Mouse (Mus musculus) yolk sac, embryonic 10.5 days (tissue): ENCODE measurements at regions not wholly inside any gene's neighbourhood (a gene's known extent, or its start where the extent isn't known, plus 50 kb on each side); places are given as distances from the start of the nearest gene placed in this dataset.

Experiments
- DNase-seq: peaks from one replicate; pipeline ENCODE4 v3.0.0-alpha.2; 2017; ENCODE audit warnings: low spot score

GRCm38 (mm10) chr15:61927385-61928120, 1004.7 kb upstream of the A1bg start:
- DNase-seq, result no peak

GRCm38 (mm10) chr15:61920041-61920440, 997.2 kb upstream of the A1bg start:
- no peak for DNase-seq

- no peak for DNase-seq
Observed at GRCm38 (mm10) chr15:61913546-61914160, 990.8 kb upstream of the A1bg start.

- no peak for DNase-seq
Observed at GRCm38 (mm10) chr15:61905165-61905845, 982.5 kb upstream of the A1bg start.

GRCm38 (mm10) chr15:61899809-61900208, 977.0 kb upstream of the A1bg start:
- no peak for DNase-seq

- no peak for DNase-seq
Observed at GRCm38 (mm10) chr15:61897566-61897965, 974.8 kb upstream of the A1bg start.

GRCm38 (mm10) chr15:61890330-61890729, 967.5 kb upstream of the A1bg start:
- DNase-seq, result no peak

GRCm38 (mm10) chr15:61888569-61889326, 965.9 kb upstream of the A1bg start:
- DNase-seq, result no peak

- no peak for DNase-seq
Observed at GRCm38 (mm10) chr15:61879408-61879807, 956.6 kb upstream of the A1bg start.

- DNase-seq, result no peak
Observed at GRCm38 (mm10) chr15:61873047-61873446, 950.2 kb upstream of the A1bg start.

- no peak for DNase-seq
Observed at GRCm38 (mm10) chr15:61860759-61861158, 937.9 kb upstream of the A1bg start.

GRCm38 (mm10) chr15:61855880-61856279, 933.1 kb upstream of the A1bg start:
- DNase-seq, result no peak

- DNase-seq, result no peak
Observed at GRCm38 (mm10) chr15:61812671-61813070, 889.9 kb upstream of the A1bg start.

GRCm38 (mm10) chr15:61805379-61805778, 882.6 kb upstream of the A1bg start:
- no peak for DNase-seq

GRCm38 (mm10) chr15:61800155-61800554, 877.3 kb upstream of the A1bg start:
- DNase-seq, result no peak

GRCm38 (mm10) chr15:61797827-61798226, 875.0 kb upstream of the A1bg start:
- DNase-seq, result no peak

GRCm38 (mm10) chr15:61794506-61794905, 871.7 kb upstream of the A1bg start:
- no peak for DNase-seq

GRCm38 (mm10) chr15:61789847-61790562, 867.2 kb upstream of the A1bg start:
- DNase-seq, result no peak

GRCm38 (mm10) chr15:61787046-61787445, 864.2 kb upstream of the A1bg start:
- no peak for DNase-seq

GRCm38 (mm10) chr15:61781531-61781930, 858.7 kb upstream of the A1bg start:
- no peak for DNase-seq

GRCm38 (mm10) chr15:61772996-61773395, 850.2 kb upstream of the A1bg start:
- no peak for DNase-seq
